Mouse (Mus musculus) embryonic facial prominence, embryonic 13.5 days (tissue): ENCODE measurements around the gene Mink1. TPM values are rescaled to one million over a fixed set of nuclear protein-coding genes. Genes with fewer than 3 reads are reported as not detected.
A peak's percentile ranks its signal among the peaks of the same experiment; 100 is the strongest.

ENCODE experiments used
- ATAC-seq: fragments of 200-750 bp; cut with Nextera tagmentation; 2 replicates; pipeline ENCODE4 v1.8.0; 2017; ENCODE audit warnings: low read depth; ENCODE audit not compliant: insufficient number of reproducible peaks, insufficient read depth, low FRiP score, low TSS enrichment
- H3K27ac ChIP-seq: fragments of 300-500 bp; sonication (generic); 2 replicates; pipeline ENCODE4 v1.5.1; 2015; ENCODE audit warnings: moderate library complexity, mild to moderate bottlenecking, inconsistent platforms
- H3K27me3 ChIP-seq: fragments of 300-500 bp; sonication (generic); 2 replicates; pipeline ENCODE4 v1.6.1; 2015; ENCODE audit warnings: mild to moderate bottlenecking, inconsistent platforms
- H3K36me3 ChIP-seq: fragments of 300-500 bp; sonication (generic); 2 replicates; pipeline ENCODE4 v1.6.1; 2015; ENCODE audit warnings: mild to moderate bottlenecking, inconsistent platforms
- H3K4me1 ChIP-seq: fragments of 300-500 bp; sonication (generic); 2 replicates; pipeline ENCODE4 v1.6.1; 2015; ENCODE audit warnings: inconsistent platforms
- H3K4me2 ChIP-seq: fragments of 300-500 bp; sonication (generic); 2 replicates; pipeline ENCODE4 v1.6.1; 2015; ENCODE audit warnings: moderate library complexity, mild to moderate bottlenecking, inconsistent platforms
- H3K4me3 ChIP-seq: fragments of 300-500 bp; sonication (generic); 2 replicates; pipeline ENCODE4 v1.5.1; 2015; ENCODE audit warnings: mild to moderate bottlenecking, inconsistent platforms
- H3K9ac ChIP-seq: fragments of 300-500 bp; sonication (generic); 2 replicates; pipeline ENCODE4 v1.6.1; 2015; ENCODE audit warnings: mild to moderate bottlenecking, inconsistent platforms
- H3K9me3 ChIP-seq: fragments of 300-500 bp; sonication (generic); 2 replicates; pipeline ENCODE4 v1.6.1; 2016; ENCODE audit warnings: inconsistent platforms
- WGBS: fragments of 180-500 bp; shearing (Covaris S2); methylation state at CpG from one replicate; pipeline ENCODE4 v1.1.7; 2015; ENCODE audit warnings: mixed read lengths; 5-methylcytosine and 5-hydroxymethylcytosine counted together
- polyA plus RNA-seq: library from polyadenylated mRNA; unstranded; fragments of >200 nt; fragmentation: Nextera tagmentation; extraction: Ambion mirVana; gene quantifications from 2 replicates; pipeline ENCODE4 v1.2.1, GENCODE M21; 2015

Gene Mink1
- polyA plus RNA-seq, 1 experiment from 2014 or later: 14.6 TPM

- WGBS: 60% methylated on average over 2 of the region's 2 CpGs
- H3K27ac ChIP-seq: no peak overlapping the region
- no peaks in the 10 kb centered on the region for H3K27me3 ChIP-seq
These were observed 33.0 kb downstream of the Mink1 start for GRCm38 (mm10) chr11:70595638-70596037.

DNA sequence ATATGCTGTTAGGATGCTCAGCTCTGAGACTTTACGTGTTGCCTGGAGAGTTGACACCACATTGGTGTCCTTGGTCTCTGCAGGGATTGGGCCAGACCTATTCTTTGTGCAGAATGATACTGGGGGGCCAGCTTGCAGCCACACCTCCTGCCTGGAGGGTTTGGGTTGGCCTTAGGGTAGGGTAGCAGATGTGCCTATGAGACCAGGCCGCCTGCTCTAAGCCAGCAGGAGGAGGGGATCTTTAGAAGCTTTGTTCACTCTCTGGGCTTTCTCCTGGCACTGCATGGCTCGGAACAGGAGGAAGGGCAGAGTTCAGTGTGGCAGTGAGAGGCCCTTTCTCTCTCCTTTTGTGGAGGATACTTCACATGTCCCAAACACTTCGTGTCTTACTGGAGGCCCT is 33.4 kb downstream of the Mink1 start:
- H3K9ac ChIP-seq: peak overlapping the region; percentile 1; the same call in 1 of the 2 replicates
- H3K27ac ChIP-seq: no peak overlapping the region

More at GRCm38 (mm10) chr11:70595638-70596037, 33.0 kb downstream of the Mink1 start:
- Histone ChIP-seq H3K4me2 (no peak overlapping the region), H3K9me3 (no peaks in the 10 kb centered on the region), H3K36me3 (peaks cover 35% of the 10 kb centered on the region), H3K9ac (peak overlapping the region; percentile 1; the same call in 1 of the 2 replicates), H3K4me1 (peaks cover 8% of the 10 kb centered on the region; the same call in 1 of the 2 replicates), H3K4me3 (no peak overlapping the region)
- ATAC-seq: no peak

GRCm38 (mm10) chr11:70597301-70597700 is 34.6 kb downstream of the Mink1 start:
- ATAC-seq: no peak
- H3K4me3 ChIP-seq: no peak overlapping the region
- no peaks in the 10 kb centered on the region for H3K9me3 ChIP-seq
- 87% methylated on average over 6 of the region's 6 CpGs for WGBS
- H3K4me1 ChIP-seq: peaks cover 5% of the 10 kb centered on the region; the same call in 1 of the 2 replicates
- H3K4me2 ChIP-seq: no peak overlapping the region
- no peak overlapping the region for H3K27ac ChIP-seq
- H3K36me3 ChIP-seq: peaks cover 47% of the 10 kb centered on the region
- no peak overlapping the region for H3K9ac ChIP-seq
- H3K27me3 ChIP-seq: no peaks in the 10 kb centered on the region

More for the DNA sequence above, 33.4 kb downstream of the Mink1 start:
- no peak for ATAC-seq
- no peak overlapping the region for H3K4me2 ChIP-seq
- peaks cover 8% of the 10 kb centered on the region; the same call in 1 of the 2 replicates for H3K4me1 ChIP-seq
- H3K27me3 ChIP-seq: no peaks in the 10 kb centered on the region
- H3K36me3 ChIP-seq: peaks cover 35% of the 10 kb centered on the region
- no peaks in the 10 kb centered on the region for H3K9me3 ChIP-seq
- WGBS: 49% methylated on average over 4 of the region's 4 CpGs
- H3K4me3 ChIP-seq: no peak overlapping the region

GRCm38 (mm10) chr11:70598451-70598953 is 35.8 kb downstream of the Mink1 start:
- H3K27me3 ChIP-seq: no peaks in the 10 kb centered on the region
- no peak for ATAC-seq
- 86% methylated on average over 9 of the region's 9 CpGs for WGBS

GRCm38 (mm10) chr11:70605024-70605566 is 42.4 kb downstream of the Mink1 start:
- Histone ChIP-seq H3K36me3 (peaks cover 86% of the 10 kb centered on the region), H3K4me1 (no peaks in the 10 kb centered on the region), H3K27ac (no peak overlapping the region), H3K9me3 (no peaks in the 10 kb centered on the region), H3K27me3 (no peaks in the 10 kb centered on the region), H3K4me2 (no peak overlapping the region), H3K9ac (no peak overlapping the region), H3K4me3 (no peak overlapping the region)
- WGBS: 65% methylated on average over 14 of the region's 14 CpGs
- ATAC-seq: no peak

More at GRCm38 (mm10) chr11:70598451-70598953, 35.8 kb downstream of the Mink1 start:
- H3K4me2 ChIP-seq: no peak overlapping the region
- H3K9ac ChIP-seq: no peak overlapping the region
- no peak overlapping the region for H3K4me3 ChIP-seq
- H3K4me1 ChIP-seq: peaks cover 5% of the 10 kb centered on the region; the same call in 1 of the 2 replicates
- H3K36me3 ChIP-seq: peaks cover 57% of the 10 kb centered on the region
- H3K9me3 ChIP-seq: no peaks in the 10 kb centered on the region
- H3K27ac ChIP-seq: no peak overlapping the region

- Histone ChIP-seq H3K4me2 (no peak overlapping the region), H3K9ac (no peak overlapping the region), H3K27ac (no peak overlapping the region), H3K27me3 (no peaks in the 10 kb centered on the region), H3K36me3 (peaks cover 96% of the 10 kb centered on the region), H3K4me1 (no peaks in the 10 kb centered on the region), H3K4me3 (no peak overlapping the region), H3K9me3 (no peaks in the 10 kb centered on the region)
- ATAC-seq: no peak
- WGBS: 63% methylated on average over 12 of the region's 12 CpGs
These were observed 44.0 kb downstream of the Mink1 start for GRCm38 (mm10) chr11:70606717-70607116.

- Histone ChIP-seq H3K27me3 (no peaks in the 10 kb centered on the region), H3K4me1 (no peaks in the 10 kb centered on the region), H3K4me2 (no peak overlapping the region), H3K9me3 (no peaks in the 10 kb centered on the region), H3K4me3 (no peak overlapping the region), H3K9ac (no peak overlapping the region), H3K27ac (no peak overlapping the region), H3K36me3 (peaks cover 95% of the 10 kb centered on the region)
- WGBS: 87% methylated on average over 9 of the region's 9 CpGs
- no peak for ATAC-seq
These were observed 44.9 kb downstream of the Mink1 start for GRCm38 (mm10) chr11:70607611-70608010.

DNA sequence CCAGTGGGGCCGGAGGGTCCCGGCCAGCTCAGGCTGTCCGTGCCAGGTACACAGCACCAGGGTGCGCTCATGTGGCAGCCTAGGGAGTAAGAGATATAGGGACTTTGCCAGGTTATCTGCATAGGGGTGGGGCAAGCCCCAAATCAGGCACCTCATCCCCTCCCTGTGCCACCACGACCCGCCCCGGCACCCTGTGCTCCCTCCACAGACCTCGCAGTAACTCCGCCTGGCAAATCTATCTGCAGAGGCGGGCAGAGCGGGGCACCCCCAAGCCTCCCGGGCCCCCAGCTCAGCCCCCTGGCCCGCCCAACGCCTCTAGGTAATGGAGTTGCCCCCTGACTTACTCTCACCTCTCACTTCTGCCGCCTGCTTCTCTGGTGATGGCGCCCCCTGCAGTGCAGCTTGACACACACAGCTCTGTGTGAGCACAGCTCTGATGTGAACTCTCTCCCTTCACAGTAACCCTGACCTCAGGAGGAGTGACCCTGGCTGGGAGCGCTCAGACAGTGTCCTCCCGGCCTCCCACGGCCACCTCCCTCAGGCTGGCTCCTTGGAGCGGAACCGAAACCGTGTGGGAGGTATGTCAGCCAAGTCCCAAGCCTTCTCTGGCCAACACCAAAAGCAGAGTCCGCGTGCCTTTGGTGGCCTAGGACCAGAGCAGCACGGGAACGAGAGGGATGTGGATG is 45.8 kb downstream of the Mink1 start:
- Histone ChIP-seq H3K4me1 (no peaks in the 10 kb centered on the region), H3K36me3 (peaks cover 95% of the 10 kb centered on the region), H3K4me2 (no peak overlapping the region), H3K4me3 (no peak overlapping the region), H3K27me3 (no peaks in the 10 kb centered on the region), H3K27ac (no peak overlapping the region), H3K9ac (no peak overlapping the region), H3K9me3 (no peaks in the 10 kb centered on the region)
- ATAC-seq: no peak
- 88% methylated on average over 26 of the region's 26 CpGs for WGBS

GRCm38 (mm10) chr11:70610752-70611151 is 48.1 kb downstream of the Mink1 start:
- Histone ChIP-seq H3K9me3 (no peaks in the 10 kb centered on the region), H3K4me1 (peaks cover 13% of the 10 kb centered on the region), H3K4me2 (no peak overlapping the region), H3K9ac (no peak overlapping the region), H3K27me3 (no peaks in the 10 kb centered on the region), H3K36me3 (peaks cover 75% of the 10 kb centered on the region), H3K4me3 (no peak overlapping the region), H3K27ac (no peak overlapping the region)
- WGBS: 87% methylated on average over 4 of the region's 4 CpGs
- no peak for ATAC-seq

- H3K9ac ChIP-seq: no peak overlapping the region
- H3K4me3 ChIP-seq: no peak overlapping the region
- 83% methylated on average over 7 of the region's 7 CpGs for WGBS
- no peak overlapping the region for H3K4me2 ChIP-seq
- no peak overlapping the region for H3K27ac ChIP-seq
- peaks cover 58% of the 10 kb centered on the region for H3K36me3 ChIP-seq
- H3K27me3 ChIP-seq: peaks cover 7% of the 10 kb centered on the region; the same call in 1 of the 2 replicates
- H3K4me1 ChIP-seq: peaks cover 18% of the 10 kb centered on the region
- no peak for ATAC-seq
- H3K9me3 ChIP-seq: no peaks in the 10 kb centered on the region
These were observed 49.8 kb downstream of the Mink1 start for GRCm38 (mm10) chr11:70612505-70612904.

GRCm38 (mm10) chr11:70615074-70615473 is 52.4 kb downstream of the Mink1 start:
- H3K4me3 ChIP-seq: peak overlapping the region; percentile 42
- peak overlapping the region; percentile 77 for H3K4me2 ChIP-seq
- H3K27ac ChIP-seq: peak overlapping the region; percentile 28; the same call in 1 of the 2 replicates
- 4% methylated on average over 17 of the region's 17 CpGs for WGBS
- no peaks in the 10 kb centered on the region for H3K9me3 ChIP-seq
- peaks cover 7% of the 10 kb centered on the region; the same call in 1 of the 2 replicates for H3K27me3 ChIP-seq
- H3K36me3 ChIP-seq: peaks cover 32% of the 10 kb centered on the region
- peaks cover 18% of the 10 kb centered on the region for H3K4me1 ChIP-seq
- peak overlapping the region; percentile 67 for H3K9ac ChIP-seq
- ATAC-seq: peak; percentile 52; the same call in 1 of the 2 replicates
